In genomic region chr2:164960716-164961441, GRCm38 (mm10) we compare ENCODE assay signal across 8 mouse cellular contexts. TPM values are rescaled to one million over a fixed set of nuclear protein-coding genes. Genes with fewer than 3 reads are reported as not detected.
A peak's percentile ranks its signal among the peaks of the same experiment; 100 is the strongest.
DNase-seq lines count a peak whose midpoint lies in the region; ATAC-seq and TF ChIP-seq lines count a peak whose summit lies in the region.

Gene Slc12a5, plus strand, starts transcription at chr2:164960802.

- H3K9ac ChIP-seq in lung, embryonic 15.5 days = 0 out of 2 replicates have a peak within 1 kb of the TSS, but pooled peaks have one; percentile 23

- no peaks in the 10 kb centered on the region for H3K36me3 ChIP-seq in lung, embryonic 15.5 days

- no peak for TF ChIP-seq CTCF in layer of hippocampus, adult 2 months (conservative IDR thresholded peaks at IDR 0.05)

- H3K4me3 ChIP-seq in layer of hippocampus, adult 2 months = peak within 1 kb of the TSS; percentile 64
- peak within 1 kb of the TSS; percentile 56 for H3K4me3 ChIP-seq in lung, embryonic 15.5 days

- peaks cover 10% of the 10 kb centered on the region; the same call in 1 of the 2 replicates for H3K4me1 ChIP-seq in lung, embryonic 15.5 days

- intact Hi-C loops in heart, postnatal 36 days (cut with DNase I) = loop anchor here (2.0 to 10.0 kb wide), 3 partner anchors 72 to 524 kb away; no protein-coding TSS in a partner anchor

- WGBS in lung, embryonic 15.5 days = 2% methylated on average over 48 of the region's 54 CpGs

- H3K9me3 ChIP-seq in lung, embryonic 15.5 days = no peaks in the 10 kb centered on the region

- H3K27me3 ChIP-seq in lung, embryonic 15.5 days = peaks cover 23% of the 10 kb centered on the region; the same call in 1 of the 2 replicates

- H3K27ac ChIP-seq in layer of hippocampus, adult 2 months = peak within 1 kb of the TSS; percentile 77
- no peak within 1 kb of the TSS for H3K27ac ChIP-seq in lung, embryonic 15.5 days

- peak; percentile 82 for ATAC-seq in lung, embryonic 15.5 days (ENCODE audit: borderline replicate concordance, extremely low read depth, low FRiP score, low TSS enrichment)

- no peak for DNase-seq in frontal cortex, adult 2 months (ENCODE audit: extremely low spot score in 1 of 2, low spot score in 1 of 2)
- DNase-seq in frontal cortex, postnatal 14 days (ENCODE audit: low spot score in 2 of 2) = no peak
- peak; percentile 77 for DNase-seq in ZHBTc4 (ENCODE audit: low read depth, low spot score)
- DNase-seq in embryo, embryonic 10.5 days (ENCODE audit: low spot score) = peak; percentile 86
- DNase-seq in heart, postnatal 36 days = peak; percentile 27 to 43
- no peak for DNase-seq in layer of hippocampus, adult 2 months (ENCODE audit: low spot score in 2 of 2)
- peak; percentile 84 for DNase-seq in retina, embryonic 14.5 days (ENCODE audit: low spot score)

- peak within 1 kb of the TSS; percentile 74 for H3K4me2 ChIP-seq in lung, embryonic 15.5 days

RNA-seq across cellular contexts. Expression of gene Slc12a5, which starts in this region (rescaled TPM):
- 345 and 356 TPM in 2 replicates for polyA plus RNA-seq in frontal cortex, adult 2 months (2012; rRNA removed)
- total RNA-seq in heart, postnatal 36 days (2021) = under 1 TPM; 0.33 to 0.87 TPM
- total RNA-seq in layer of hippocampus, adult 2 months (2021) = 100 to 1,000 TPM; 406 to 409 TPM
- 0.68 and 1.1 TPM in 2 replicates for polyA plus RNA-seq in lung, embryonic 15.5 days (2015; fragmentation: Nextera tagmentation; extraction: Ambion mirVana)

Comparison
In these comparisons a context has a peak if more than half of its experiments do, and no peak if none do; other contexts are left out.
1. RNA of gene Slc12a5 (total RNA-seq): 406 to 409 TPM in layer of hippocampus, adult 2 months; 0.33 to 0.87 TPM in heart, postnatal 36 days; every median in the first group is over 100 times any median in the second.
2. RNA of gene Slc12a5 (polyA plus RNA-seq): 345 to 356 TPM in frontal cortex, adult 2 months; 0.68 to 1.1 TPM in lung, embryonic 15.5 days; every median in the first group is over 100 times any median in the second.
3. Peak in DNase-seq in heart, postnatal 36 days; RNA of the gene not detected or under 1 TPM.
4. DNase-seq: peak in ZHBTc4 (single experiment), embryo, embryonic 10.5 days (single experiment) and retina, embryonic 14.5 days (single experiment); none in frontal cortex, adult 2 months (0 of 2), frontal cortex, postnatal 14 days (0 of 2) and layer of hippocampus, adult 2 months (0 of 2).